Mouse (Mus musculus) gastrocnemius, adult 8-10 months (tissue): ENCODE data around the gene Siae. TPM values are rescaled to one million over a fixed set of nuclear protein-coding genes. Genes with fewer than 3 reads are reported as not detected.

Experiments
- DNase-seq, 2 experiments: peaks; one replicate each; pipeline ENCODE4 v3.0.0; 2022; ENCODE audit warnings: low spot score in 2 of 2
- total RNA-seq, 4 experiments: library from RNA; stranded (reverse); gene quantifications; 2 replicates each; pipeline ENCODE4 v1.2.4; 2022

Siae gene
- total RNA-seq: 1 to 10 TPM; 3.5 to 5.0 (median 4.1) TPM

DNA sequence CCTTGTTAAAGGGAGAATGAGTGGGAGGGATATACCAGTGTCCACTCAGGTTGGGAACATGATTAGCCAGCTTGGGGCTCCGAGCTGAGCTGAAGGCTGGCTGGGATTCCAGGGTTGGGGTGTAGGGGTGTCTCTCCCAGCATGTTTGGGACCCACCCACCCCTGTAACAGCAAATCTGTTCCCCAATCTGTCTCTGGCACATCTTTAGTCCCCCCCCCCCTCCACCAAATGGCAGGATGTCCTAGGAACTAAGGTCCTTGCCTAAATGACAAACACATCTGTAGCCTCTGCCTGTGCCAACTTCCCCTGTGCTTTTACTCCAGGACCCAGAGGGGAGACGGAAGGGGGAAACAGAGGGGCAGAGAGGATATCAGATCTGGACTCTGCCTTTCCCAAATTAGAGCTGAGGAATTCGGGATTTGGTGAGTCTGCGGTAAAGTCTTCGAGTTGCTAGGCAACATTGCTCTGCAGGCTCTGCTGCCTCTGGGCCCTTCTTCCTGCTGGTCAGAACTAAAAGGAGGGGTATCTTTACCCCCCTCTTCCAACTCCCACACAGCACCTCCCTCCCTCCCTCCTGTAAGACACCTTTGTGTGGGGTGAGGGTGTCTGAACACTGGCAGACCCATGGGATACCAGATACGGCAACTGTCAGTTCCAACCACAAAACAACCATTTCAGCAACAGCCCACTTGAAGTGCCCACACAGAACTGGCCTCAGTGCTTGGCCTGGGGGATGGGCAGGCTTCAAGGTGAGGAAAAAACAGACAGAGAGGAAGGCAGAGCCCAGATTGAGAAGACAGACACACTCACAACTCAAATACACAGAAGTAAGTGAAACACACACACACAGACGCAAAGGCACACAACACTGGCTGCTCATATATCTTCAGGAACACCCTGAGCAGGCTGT is at the start of gene Siae:
Gene Siae (plus strand): TSS at position 861 of the 911 bp plus-strand sequence.
- no peak for DNase-seq

DNA sequence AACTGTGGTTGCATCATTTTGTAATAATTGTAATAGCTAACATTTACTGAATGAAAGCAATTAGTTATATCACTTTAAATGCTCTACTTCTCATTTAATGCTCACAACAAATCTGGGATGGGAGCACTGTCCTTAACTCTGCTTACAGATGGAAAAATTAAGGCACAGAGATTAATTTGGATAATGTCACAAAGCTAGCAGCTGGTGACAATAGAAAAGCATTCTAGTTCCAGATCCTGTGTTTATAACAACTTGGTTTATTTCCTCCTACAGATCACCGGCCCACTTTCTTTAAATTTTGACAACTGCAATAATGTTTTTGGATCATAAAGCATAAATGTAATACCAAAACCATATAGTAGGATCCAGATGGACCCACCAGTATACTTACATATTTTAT is 49.5 kb upstream of the Siae start:
- DNase-seq: no peak

DNA sequence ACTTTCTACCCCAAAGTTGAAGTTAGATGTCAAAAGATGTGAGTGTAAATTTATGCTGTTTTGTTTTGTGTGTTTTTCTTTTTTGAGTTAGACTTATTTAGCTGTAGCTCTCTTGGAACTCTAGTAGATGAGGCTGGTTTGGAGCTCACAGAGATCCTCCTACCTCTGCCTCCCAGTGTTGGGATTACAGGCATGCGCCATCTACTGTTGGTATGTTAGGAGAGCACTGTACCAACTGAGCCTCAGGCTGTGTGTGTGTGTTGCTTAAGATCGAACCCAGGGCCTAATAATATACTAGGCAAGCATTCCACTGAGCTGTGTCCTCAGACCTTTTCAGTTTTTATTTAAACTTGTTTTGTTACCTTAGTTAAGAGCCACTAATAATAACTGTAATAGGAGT is 43.4 kb upstream of the Siae start:
- no peak for DNase-seq

DNA sequence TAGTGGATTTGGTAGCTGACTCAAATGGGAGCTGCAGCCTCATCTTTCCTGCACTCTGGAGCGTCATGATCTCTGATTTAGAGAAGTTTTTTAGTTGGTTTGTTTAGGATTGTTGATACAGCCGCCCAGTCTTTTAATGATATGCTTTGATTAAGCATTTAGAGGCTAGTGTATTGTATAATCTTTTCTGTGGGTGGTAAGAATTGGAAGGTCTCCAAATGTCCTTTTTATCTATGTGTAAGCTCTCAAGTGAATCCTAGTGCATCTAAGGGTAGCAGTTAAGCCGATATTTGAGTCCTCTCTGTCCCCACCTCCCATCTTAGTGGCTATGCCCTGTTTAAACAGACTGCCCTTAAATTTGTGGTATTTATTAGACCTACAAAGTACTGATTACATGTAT is 41.0 kb upstream of the Siae start:
- DNase-seq: no peak

DNA sequence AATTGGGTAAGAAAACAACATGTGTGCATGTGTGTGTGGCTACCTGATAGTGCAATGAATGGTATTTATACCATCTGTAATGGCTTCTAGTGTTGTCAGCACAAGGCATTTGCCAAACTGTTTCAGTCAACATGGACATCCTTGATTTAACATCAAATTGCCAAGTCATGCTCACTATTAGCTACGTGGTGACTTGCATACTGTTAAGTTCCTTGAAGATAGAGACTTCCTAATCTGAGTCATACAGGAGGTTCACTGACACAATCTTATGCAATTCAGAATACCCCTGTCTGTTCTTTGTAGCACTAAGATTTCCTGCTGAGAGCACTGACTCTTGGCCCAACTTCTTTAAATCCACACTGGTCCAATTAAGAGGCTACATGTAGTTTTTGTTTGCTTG is 38.0 kb upstream of the Siae start:
- DNase-seq: no peak

DNA sequence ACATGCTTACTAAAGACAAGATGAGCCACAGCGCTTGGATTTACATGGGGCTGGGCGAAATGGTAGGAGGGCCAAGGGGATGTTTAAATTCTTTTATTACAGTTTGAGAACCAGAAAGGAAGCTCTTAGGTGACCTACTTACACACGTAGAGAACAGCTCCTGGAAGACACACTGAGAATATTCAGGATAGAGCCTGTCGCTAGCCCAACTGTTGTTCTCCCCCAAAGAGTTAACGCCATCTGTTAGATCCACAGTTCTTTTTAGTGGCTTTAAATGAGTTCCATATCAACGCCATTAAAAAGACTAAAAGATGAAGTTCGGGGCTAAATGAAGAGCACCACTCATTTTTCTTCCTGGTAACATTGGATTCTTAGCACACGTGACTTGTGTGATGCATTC is 36.5 kb upstream of the Siae start:
- DNase-seq: no peak

DNA sequence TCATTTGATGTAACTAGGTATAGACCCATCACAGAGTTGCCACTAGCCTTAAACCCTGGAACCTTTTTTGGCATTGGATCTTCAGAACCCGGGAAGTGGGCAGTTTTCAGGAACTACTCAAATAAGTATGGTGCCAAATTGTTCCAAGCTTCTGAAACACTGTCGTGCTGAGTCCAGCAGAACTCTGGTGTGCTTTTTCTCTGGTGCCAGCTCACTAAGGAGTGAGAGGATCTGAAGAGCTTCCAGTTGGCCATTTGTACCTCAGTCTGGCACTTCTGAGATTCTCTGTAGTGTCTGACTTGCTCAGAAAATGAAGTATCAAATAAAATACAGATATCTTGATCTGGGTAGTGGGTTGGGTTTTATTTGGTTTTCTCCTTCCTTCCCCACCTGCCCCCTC is 35.5 kb upstream of the Siae start:
- no peak for DNase-seq

DNA sequence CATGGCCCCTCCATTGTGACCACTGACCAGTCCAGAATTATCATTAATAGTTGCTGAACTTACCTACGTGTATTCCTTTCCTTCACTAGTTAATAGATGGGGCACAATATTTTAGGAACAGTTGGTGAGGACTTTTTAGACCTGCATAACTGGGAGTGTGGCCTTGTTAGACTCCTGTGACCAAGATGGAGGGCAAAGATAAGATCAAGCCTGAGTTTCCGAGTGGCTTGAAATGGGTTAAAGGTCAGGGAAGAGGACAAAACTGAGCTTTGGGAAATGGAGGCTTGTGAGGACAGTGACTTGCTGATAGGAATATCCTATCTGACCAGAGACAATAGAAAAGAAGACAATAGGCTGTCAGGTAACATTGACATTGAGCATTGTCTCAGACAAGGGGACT is 30.0 kb upstream of the Siae start:
- no peak for DNase-seq

DNA sequence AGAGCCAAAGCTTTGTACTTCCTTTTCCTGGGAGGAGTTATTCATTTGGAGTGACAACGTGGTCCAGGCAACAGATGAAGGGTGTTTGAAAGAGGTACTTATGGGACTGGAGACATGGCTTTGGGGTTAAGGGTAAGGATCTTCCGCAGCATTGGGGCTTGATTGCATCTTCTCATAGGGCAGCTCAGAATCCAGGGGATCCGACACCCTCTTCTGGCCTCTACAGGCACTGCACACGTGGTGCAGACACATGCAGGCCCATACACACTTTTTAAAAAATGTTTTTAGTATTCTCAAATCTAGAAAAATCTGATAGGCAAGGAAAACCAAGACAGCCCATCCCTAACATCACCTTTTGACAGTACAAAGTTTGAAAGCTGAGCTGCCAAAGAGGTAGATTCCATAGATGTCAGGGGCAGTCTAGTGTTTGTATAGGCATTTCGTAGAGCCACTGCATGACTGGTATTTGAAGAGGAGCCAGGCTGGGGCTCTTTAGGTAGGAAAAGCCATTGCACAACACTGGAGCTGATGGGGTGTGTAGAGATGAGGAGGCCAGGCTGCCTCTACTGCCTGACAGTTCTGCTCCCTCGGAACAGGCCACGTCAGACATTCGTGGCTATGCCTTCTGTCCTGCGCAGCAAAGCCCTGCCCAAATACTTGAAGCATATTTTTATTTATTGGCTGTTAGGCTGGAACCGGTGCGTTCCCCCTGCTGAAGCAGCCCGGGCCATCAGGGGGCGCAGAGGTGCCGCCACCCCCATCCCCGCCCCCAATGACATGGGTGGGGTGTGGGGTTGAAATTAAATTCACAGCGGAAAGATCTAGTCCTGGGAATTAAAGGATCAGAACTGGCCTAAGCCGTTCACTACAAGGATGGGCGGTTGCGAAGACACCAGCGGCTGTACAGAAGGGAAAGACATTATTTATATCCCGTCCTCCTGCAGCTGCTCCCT is 28.8 kb upstream of the Siae start:
- no peak for DNase-seq

DNA sequence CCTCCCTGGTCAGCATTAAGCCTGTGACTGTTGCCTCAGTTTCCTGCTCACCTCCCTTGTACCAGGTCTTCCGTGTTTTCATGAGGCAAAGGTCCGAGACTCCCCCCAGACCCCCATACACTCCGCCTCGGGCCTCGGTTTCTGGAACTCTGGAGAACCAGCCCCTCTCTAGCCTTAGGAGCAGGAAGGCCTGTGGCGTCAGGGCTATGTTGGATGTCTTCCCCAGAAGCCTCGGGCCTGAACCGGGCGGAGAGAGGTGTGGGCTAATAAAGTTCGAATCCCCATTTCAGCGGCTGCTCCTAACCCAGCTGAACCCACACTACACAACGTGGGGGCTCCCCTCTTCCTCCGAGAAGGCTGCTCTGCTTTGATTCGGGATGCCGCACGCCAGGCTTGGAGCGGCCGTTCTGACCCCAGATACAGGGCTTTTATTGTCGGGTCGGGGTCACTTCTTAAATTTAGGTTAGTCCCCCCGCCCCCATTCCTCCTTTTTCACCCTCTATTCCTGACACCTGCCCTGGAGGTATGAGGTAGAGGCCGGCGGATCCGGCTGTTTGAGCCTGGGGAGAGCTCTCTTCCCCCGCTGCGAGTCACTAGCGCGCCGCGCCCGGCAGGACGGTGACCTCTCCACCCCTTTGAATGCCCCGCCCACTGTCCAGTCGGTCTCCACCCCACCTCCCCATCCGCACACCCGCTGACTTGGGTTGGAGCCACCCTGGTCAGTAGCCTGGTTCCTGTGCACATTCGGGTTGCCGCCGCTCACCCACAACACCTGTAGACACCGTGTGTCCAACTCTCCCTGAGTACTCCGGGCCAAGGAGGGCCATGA is 27.9 kb upstream of the Siae start, which contains the start of gene Esam:
Gene Esam (plus strand): TSS at position 683 of the 829 bp plus-strand sequence.
- DNase-seq: peak in 1 of 2 experiments; percentile 48

DNA sequence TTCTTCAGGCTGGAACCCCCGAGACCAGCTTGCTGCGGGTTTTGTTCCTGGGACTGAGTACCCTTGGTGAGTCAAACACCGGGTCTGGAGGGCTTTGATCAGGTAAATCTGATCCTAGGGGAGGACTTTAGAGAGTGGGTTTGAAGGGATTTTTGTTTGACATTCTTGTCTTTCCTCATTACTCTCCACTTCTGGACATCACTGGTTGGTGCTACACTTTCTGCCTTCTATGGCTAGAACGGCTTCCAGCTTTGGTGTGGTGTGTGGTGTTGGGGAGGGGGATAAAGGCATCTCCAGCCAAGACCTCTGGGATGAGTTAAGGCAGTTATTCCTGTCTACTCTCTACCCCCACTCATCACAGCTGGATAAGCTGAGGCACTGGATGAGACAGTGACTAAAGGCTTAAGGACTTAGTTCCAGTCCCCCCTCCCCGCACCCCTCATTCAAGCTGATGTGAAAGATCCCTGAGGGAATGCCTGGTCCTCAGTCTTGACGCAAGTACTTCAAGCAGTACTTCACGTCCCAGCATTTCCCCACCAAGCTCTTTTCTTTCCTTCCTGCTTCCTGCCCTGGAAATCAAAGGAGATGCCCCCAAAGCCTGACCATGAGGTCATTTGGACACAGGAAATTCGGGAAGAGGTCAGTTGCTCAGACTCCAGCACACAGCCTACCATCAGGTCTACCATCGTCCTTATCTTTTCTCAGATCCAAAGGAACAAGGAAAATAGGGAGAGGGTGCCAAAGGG is 27.1 kb upstream of the Siae start:
- DNase-seq: no peak

DNA sequence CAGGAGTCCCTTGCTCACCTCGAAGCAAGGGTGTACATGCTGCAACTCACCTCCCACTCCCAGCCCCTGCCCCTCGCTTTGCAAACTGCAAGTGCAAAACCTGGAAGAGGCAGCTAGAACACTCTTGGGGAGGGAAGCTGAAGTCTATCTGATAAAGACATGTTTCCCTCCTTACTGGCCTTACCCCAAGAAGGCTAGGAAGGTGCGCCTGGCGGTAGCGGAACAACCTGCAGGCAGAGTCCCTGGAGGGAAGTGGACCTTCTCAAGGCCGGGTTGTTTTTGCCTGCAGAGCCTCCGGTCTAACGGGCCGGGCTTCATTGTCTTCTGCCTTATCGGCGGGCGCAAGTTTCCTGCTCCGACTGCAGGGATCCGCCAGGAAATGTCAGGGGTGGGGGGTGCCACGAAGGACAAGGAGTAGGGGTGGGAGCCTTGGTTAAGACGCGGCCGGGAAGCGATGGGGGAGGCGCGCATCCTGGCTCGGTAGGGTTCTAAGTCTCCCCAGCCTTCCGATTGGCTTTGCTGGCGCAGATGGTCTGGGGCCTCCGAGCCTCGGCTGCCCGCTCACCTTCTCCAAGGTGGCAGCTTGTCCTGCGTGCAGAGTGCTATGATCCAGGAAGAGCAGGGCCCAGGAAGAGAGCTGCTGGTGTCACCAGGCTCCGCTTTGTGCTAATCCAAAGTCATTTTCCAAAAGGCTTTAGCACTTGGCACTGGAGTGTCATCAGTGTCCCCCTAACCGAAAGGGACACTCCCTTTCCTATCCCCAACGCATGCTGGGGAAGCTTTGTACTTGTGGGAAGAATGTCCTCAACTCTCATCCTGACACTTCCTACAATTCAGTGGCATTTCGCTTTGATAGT is 25.2 kb upstream of the Siae start:
- DNase-seq: peak in 1 of 2 experiments; percentile 40

DNA sequence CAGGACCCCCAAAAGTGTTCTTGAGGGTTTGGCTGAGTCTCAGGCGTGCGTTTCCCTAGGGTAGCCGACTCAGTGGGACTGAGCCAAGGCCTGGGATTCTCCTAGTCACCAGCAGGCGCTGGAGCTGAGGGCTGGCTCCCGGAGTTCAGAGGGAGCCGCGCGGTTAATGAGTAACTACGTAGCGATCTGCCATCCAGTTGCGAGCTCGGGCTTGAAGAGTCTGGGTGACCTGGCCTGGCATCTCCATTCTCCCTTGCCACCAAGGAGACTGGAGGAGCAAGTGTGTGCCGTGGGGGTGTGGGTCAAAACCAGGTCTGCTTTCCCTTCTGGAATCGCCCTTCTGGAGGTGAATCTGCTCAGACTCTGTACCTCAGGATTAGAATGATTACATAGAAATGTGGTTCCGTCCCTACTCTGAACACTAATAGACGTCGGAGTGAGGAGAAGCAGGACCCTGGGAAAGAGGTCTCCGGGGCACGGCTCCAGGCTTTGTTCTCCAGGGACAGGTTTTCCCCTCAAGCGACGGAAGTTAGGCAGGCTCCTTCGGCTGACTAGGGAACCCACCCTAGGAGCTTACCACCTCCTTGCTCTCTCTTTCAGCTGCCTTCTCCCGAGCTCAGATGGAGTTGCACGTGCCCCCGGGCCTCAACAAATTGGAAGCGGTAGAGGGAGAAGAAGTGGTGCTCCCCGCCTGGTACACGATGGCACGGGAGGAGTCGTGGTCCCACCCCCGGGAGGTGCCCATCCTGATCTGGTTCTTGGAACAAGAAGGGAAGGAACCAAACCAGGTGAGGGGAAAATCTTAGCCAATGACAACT is 24.4 kb upstream of the Siae start:
- no peak for DNase-seq

DNA sequence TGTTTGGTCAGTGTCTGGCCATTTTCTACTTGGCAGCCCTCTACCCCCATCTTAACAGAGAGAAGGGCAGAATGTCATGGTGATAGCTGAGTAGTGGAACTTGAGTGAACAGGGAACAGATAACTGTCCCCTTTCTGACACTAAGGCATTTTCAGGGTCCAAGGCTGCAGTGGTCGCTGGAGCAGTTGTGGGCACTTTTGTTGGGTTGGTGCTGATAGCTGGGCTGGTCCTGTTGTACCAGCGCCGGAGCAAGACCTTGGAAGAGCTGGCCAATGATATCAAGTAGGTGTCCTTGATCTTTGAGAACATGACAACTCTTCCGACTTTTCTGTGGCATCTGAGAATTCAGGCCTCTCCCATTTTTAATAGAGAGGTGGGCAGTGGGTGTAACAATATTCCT is 18.6 kb upstream of the Siae start:
- DNase-seq: no peak

DNA sequence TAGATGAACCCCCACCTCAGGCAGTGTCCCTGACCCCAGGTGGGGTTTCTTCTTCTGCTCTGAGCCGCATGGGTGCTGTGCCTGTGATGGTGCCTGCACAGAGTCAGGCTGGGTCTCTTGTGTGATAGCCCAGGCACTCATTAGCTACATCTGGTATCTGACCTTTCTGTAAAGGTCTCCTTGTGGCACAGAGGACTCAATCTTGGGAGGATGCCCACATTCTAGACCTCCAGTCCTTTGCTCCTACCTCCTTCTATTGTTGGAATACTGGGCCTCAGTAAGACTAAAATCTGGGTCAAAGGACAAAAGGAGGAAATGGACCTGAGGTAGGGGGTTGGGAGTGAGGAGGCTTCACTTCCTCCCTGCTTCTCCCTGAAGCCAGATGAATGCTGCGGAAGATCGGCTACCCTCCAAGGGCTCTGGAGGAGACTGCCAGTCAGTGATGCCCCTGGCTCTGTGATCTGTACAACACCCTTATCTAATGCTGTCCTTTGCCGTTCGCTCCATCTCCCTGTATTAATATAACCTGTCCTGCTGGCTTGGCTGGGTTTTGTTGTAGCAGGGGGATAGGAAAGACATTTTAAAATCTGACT is 17.7 kb upstream of the Siae start:
- no peak for DNase-seq

DNA sequence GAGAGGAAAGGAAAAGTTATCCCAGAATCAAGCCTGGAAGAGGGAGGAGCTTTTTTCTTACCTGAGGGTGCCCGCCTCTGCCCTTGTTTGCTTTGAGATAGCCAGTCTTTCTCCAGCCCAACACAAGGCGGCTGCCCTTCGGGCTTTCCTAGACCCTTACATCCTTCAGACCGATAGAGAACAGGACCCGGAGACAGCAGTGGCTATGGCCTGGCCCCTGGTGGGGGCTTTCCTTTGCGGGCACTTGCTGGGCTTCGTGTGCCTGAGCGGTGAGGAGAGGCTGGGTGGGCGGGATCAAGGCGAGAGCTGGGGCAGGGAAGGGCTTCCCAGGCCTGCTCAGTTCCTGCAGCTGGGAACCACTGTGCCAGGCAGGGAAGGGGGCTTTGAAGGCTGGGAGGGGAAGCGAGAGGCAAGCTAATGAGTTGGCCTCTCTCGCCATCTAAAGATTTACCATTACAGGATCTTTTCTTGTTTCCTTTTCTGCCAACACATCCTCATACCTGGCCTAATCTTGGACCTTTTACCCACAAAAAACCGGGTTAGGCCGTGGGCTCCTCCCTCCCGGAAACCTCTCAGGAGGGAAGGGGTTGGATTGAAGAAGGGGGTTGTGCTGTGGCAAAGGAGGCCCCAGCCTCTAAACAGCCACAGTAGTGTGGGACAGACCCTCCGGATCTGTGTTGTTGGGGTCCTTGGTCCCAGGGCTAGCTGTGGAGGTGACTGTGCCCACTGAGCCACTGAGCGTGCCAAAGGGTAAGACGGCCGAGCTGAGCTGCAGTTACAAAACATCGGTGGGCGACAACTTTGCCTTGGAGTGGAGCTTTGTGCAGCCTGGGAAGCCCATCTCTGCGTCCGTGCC is 16.1 kb upstream of the Siae start, which contains the start of gene Vsig2:
Gene Vsig2 (plus strand): TSS at position 86 of the 856 bp plus-strand sequence.
- DNase-seq: no peak

DNA sequence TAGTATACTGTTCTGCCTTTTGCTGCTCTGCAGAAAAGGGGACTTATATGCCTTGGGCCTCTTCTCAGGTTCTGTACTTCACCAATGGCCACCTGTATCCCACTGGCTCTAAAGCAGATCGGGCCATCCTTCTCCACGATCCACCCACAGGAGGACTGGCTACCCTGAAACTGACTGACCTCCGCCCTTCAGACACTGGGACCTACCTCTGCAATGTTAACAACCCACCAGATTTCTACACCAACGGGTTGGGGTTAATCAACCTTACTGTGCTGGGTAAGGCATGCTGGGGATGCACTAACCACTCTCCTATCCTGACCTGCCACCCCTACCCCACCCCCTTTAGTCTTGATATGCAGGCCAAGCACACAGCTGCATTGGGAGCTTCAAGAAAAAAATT is 15.3 kb upstream of the Siae start:
- DNase-seq: no peak
